Mouse (Mus musculus) embryonic facial prominence, embryonic 11.5 days (tissue): Measurements from ENCODE around the gene Rims3. TPM values are rescaled to one million over a fixed set of nuclear protein-coding genes. Genes with fewer than 3 reads are reported as not detected.
A peak's percentile ranks its signal among the peaks of the same experiment; 100 is the strongest.

Experiments
- ATAC-seq: fragments of 200-750 bp; cut with Nextera tagmentation; replicated peaks from 2 replicates; pipeline ENCODE4 v1.8.0; 2017; ENCODE audit warnings: low read depth; ENCODE audit not compliant: insufficient number of reproducible peaks, low FRiP score, low TSS enrichment
- DNase-seq: peaks from one replicate; pipeline ENCODE4 v3.0.0-alpha.2; 2015; ENCODE audit warnings: low spot score
- H3K27ac ChIP-seq: fragments of 300-500 bp; sonication (generic); replicated peaks from 2 replicates; pipeline ENCODE4 v1.5.1; 2014; ENCODE audit warnings: mild to moderate bottlenecking, low read depth, low read length, control low read depth
- H3K27me3 ChIP-seq: fragments of 300-500 bp; sonication (generic); 2 replicates; pipeline ENCODE4 v1.6.1; 2014; ENCODE audit warnings: mild to moderate bottlenecking, low read length, moderate library complexity, mixed read lengths; ENCODE audit not compliant: control insufficient read depth, insufficient read depth
- H3K36me3 ChIP-seq: fragments of 300-500 bp; sonication (generic); replicated peaks from 2 replicates; pipeline ENCODE4 v1.6.1; 2014; ENCODE audit warnings: low read depth, mild to moderate bottlenecking, low read length, moderate library complexity, mixed read lengths; ENCODE audit not compliant: control insufficient read depth, insufficient read depth
- H3K4me1 ChIP-seq: fragments of 300-500 bp; sonication (generic); 2 replicates; pipeline ENCODE4 v1.6.1; 2014; ENCODE audit warnings: low read length, mixed read lengths; ENCODE audit not compliant: control insufficient read depth, insufficient read depth
- H3K4me2 ChIP-seq: fragments of 300-500 bp; sonication (generic); 2 replicates; pipeline ENCODE4 v1.6.1; 2014; ENCODE audit warnings: low read depth, mild to moderate bottlenecking, control low read depth, low read length, moderate library complexity
- H3K4me3 ChIP-seq: fragments of 300-500 bp; sonication (generic); 2 replicates; pipeline ENCODE4 v1.5.1; 2014; ENCODE audit warnings: low read depth, low read length, control low read depth
- H3K9ac ChIP-seq: fragments of 300-500 bp; sonication (generic); replicated peaks from 2 replicates; pipeline ENCODE4 v1.6.1; 2014; ENCODE audit warnings: mild to moderate bottlenecking, control low read depth, low read length
- H3K9me3 ChIP-seq: fragments of 300-500 bp; sonication (generic); replicated peaks from 2 replicates; pipeline ENCODE4 v1.6.1; 2016; ENCODE audit warnings: mild to moderate bottlenecking, low read length, inconsistent platforms, mixed read lengths; ENCODE audit not compliant: control insufficient read depth
- WGBS: fragments of 180-500 bp; shearing (Covaris S2); extraction: QIAGEN DNeasy Blood & Tissue Kit; methylation state at CpG from one replicate; pipeline ENCODE4 v1.1.7; 2014; 5-methylcytosine and 5-hydroxymethylcytosine counted together
- polyA plus RNA-seq: library from polyadenylated mRNA; unstranded; fragments of >200 nt; fragmentation: Nextera tagmentation; extraction: Ambion mirVana; gene quantifications from 2 replicates; pipeline ENCODE4 v1.2.1, GENCODE M21; 2014

The Rims3 gene
- polyA plus RNA-seq, 1 experiment from 2014 or later = 1.8 TPM

DNA sequence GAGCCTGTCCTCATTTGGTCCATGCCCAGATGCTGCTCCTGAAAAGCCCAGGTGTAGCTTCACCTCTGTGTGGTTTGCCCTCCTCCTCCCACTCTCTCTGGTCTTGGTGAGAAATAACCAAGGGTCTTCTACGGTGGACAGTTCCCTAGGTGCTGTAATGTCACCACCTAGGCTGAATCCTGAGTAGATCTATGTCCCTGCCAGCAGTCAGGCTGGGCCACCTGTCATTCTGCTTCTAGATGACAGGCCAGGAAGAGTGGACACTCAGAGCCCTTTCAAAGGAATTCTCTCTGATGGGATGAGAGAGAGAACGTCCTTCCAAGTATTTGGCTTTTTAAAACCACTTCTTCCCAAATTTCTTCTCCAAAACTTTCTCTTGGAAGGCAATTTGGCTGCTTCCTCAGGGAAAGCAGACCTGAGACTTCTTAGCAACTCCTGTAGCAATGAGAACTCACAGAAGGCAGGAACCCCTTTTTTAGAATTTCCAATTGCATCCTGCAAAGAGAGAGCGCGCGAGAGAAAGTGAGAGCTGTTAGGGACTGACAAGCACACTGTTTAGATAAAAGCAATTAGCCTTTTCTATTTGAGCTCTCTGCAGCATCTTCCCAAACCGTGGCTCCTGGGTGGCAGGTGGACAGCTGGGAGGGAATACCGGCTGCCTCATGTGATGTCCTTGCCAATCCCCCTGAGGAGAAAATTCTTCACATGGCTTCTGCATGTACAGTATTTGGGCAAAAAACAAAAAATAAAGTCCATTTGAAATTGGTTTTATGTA, 41.4 kb downstream of the Rims3 start:
- H3K9ac ChIP-seq = no peak overlapping the region
- ATAC-seq (no peak), DNase-seq (no peak)
- H3K4me2 ChIP-seq = no peak overlapping the region
- no peaks in the 10 kb centered on the region for H3K36me3 ChIP-seq
- no peak overlapping the region for H3K4me3 ChIP-seq
- H3K27ac ChIP-seq = no peak overlapping the region
- H3K9me3 ChIP-seq = no peaks in the 10 kb centered on the region
- no peaks in the 10 kb centered on the region for H3K27me3 ChIP-seq
- WGBS = 78% methylated on average over 7 of the region's 7 CpGs
- H3K4me1 ChIP-seq = no peaks in the 10 kb centered on the region

DNA sequence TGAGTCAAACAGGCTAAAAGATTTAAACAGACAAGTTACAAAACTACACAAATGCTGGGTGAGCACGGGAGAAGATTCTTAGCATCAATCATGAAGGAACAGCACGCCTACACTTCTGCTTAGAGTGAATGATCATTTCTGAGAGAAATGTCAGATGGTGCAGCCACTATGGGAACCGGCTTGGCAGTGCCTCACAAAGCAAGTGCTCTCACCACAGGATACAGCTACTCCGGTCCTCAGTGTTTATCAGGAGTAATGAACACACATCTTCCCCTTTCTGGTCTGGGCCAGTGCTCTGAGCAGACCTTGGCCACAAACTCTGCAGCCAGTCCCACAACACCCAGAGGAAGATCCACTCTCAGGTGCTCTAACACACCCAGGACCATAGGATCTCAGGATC, 49.9 kb downstream of the Rims3 start:
- Histone ChIP-seq H3K9ac (no peak overlapping the region), H3K4me1 (no peaks in the 10 kb centered on the region), H3K27me3 (no peaks in the 10 kb centered on the region), H3K4me2 (no peak overlapping the region), H3K27ac (no peak overlapping the region), H3K4me3 (no peak overlapping the region), H3K36me3 (no peaks in the 10 kb centered on the region), H3K9me3 (no peaks in the 10 kb centered on the region)
- 67% methylated on average over 4 of the region's 4 CpGs for WGBS
- DNase-seq (no peak), ATAC-seq (no peak)

DNA sequence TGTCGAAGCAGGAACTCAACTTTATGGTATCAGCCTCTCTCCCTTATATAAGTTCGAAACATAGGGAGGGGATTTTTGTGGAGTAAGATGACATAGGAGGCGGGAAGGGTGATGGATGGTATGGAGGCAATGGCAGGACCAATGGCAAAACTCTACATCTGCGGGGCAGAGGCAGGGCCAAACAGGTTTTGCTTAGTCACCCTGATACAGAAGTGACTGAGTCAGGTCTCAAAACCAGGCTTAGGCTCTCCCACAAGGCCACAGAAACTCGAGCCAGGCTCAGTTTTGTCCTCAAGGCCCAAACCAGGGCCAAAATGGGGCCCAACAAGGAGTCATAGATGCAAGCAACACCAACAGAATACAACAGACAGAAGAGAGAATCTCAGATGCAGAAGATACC, 51.0 kb downstream of the Rims3 start:
- H3K4me2 ChIP-seq = no peak overlapping the region
- H3K4me1 ChIP-seq = no peaks in the 10 kb centered on the region
- H3K9ac ChIP-seq = no peak overlapping the region
- ATAC-seq = no peak
- H3K27ac ChIP-seq = no peak overlapping the region
- H3K9me3 ChIP-seq = no peaks in the 10 kb centered on the region
- H3K4me3 ChIP-seq = no peak overlapping the region
- H3K36me3 ChIP-seq = no peaks in the 10 kb centered on the region
- H3K27me3 ChIP-seq = no peaks in the 10 kb centered on the region
- 70% methylated on average over 5 of the region's 5 CpGs for WGBS
- DNase-seq = no peak

DNA sequence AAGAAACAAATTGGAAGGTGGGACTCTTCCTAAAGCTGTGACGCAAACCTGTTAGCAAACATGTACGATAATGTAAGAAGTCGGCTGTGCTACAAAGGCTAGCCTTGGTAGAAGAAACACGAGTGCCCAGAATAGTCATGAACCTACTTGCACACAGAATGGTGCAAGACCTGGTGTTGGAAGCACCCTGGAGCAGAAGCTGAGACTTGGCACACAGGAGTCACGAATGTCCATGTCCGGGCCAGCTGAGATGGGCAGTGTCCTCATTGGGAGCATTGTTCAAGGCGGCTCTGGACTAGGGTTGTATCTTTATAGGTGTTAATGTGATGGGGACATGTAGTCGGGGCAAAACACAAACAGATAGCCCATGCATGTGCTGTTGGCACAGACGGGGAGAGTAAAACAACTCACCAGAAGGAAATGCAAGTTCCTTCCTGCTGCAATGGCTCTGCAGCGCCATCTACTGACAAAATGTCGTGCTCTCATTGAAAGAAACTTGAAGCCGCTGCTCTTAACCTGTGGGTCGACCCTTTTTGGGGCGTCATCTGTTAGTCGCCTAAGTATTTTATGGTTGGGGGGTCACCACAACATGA, 55.0 kb downstream of the Rims3 start:
- Histone ChIP-seq H3K4me3 (no peak overlapping the region), H3K36me3 (no peaks in the 10 kb centered on the region), H3K27me3 (no peaks in the 10 kb centered on the region), H3K9me3 (no peaks in the 10 kb centered on the region), H3K4me2 (no peak overlapping the region), H3K4me1 (no peaks in the 10 kb centered on the region), H3K9ac (no peak overlapping the region), H3K27ac (no peak overlapping the region)
- peak; percentile 87 for DNase-seq
- 32% methylated on average over 15 of the region's 15 CpGs for WGBS
- peak; percentile 56; the same call in 1 of the 2 replicates for ATAC-seq

DNA sequence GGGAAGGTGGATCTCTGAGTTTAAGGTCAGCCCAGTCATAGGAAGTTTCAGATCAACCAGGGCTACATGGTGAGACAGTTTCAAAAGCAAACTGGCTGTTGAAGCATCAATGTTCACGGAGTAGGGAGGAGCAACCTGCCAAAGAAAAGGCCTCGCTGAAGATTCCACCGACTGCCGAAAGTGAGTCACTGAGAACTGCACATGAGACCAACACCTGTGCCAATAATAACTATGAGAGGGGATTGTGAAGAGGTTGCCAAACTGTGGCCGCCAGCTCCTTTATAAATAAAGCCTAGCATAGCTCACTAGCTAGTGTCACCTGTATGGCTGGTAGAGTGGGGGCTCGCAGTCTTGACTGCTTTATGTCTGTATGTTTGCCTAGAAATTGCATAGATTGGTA, 56.5 kb downstream of the Rims3 start:
- no peak overlapping the region for H3K27ac ChIP-seq
- no peaks in the 10 kb centered on the region for H3K27me3 ChIP-seq
- ATAC-seq (no peak), DNase-seq (no peak)
- no peaks in the 10 kb centered on the region for H3K9me3 ChIP-seq
- H3K36me3 ChIP-seq = no peaks in the 10 kb centered on the region
- H3K9ac ChIP-seq = no peak overlapping the region
- no peaks in the 10 kb centered on the region for H3K4me1 ChIP-seq
- H3K4me3 ChIP-seq = no peak overlapping the region
- 87% methylated on average over 6 of the region's 6 CpGs for WGBS
- H3K4me2 ChIP-seq = no peak overlapping the region

DNA sequence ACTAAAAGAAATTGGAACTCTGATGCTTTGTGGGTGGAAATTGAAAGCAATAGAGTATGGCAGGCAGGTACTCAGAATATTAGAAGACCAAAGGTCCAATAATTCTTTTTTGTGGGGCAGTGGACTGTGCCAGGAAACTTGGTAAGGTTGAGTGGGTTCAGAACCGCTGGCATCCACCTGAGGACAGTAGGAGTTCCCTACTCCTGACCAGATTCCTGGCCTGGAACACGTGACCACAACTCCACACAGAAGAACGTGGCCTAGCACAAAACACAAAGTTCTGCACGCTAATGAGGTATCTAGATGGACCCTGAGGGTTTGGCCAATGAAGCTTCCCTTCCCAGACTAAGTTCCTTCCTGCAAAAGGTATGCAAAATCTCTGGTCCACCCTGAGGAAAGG, 58.2 kb downstream of the Rims3 start:
- DNase-seq (no peak), ATAC-seq (no peak)
- H3K4me1 ChIP-seq = no peaks in the 10 kb centered on the region
- no peak overlapping the region for H3K4me3 ChIP-seq
- no peak overlapping the region for H3K4me2 ChIP-seq
- no peaks in the 10 kb centered on the region for H3K9me3 ChIP-seq
- H3K27me3 ChIP-seq = no peaks in the 10 kb centered on the region
- H3K27ac ChIP-seq = no peak overlapping the region
- no peaks in the 10 kb centered on the region for H3K36me3 ChIP-seq
- WGBS = 48% methylated on average over 4 of the region's 4 CpGs
- H3K9ac ChIP-seq = no peak overlapping the region

DNA sequence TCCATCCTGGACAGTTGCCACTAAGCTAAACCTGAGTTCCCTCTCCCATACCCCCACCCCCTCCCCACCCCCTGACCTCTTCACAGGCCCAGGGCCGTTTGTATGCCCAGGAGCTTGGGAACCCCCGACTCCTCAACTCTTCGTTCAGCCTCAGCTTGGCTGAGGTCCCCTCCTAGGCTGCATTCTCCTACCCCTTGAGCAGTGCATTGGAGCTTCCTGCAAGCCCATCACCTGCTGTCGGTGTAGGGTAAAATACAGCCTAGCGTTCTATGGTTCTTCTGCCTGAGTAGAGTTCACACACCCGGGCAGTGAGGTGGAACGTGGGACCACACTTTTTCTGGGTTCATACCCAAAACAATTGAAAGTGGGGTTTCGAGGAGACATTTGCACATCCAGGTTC, 58.8 kb downstream of the Rims3 start:
- no peak for DNase-seq
- H3K4me2 ChIP-seq = no peak overlapping the region

DNA sequence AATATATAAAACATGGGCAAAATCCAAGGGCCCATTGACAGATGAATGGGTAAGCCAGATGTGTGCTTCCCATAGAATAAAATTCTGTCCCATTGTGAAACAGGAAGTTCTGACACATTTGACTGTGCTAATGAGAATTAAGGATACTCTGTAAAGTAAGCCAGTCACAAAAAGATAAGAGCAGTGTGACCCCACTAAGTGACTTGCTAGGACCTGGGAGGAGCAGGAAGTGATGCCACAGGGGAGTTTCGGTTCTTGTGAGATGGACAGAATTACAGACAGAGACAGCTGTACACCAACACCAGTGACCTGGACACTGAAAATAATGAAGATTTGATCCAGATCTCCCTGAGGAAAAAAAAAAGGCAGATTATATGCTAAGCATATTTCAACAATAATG, 59.2 kb downstream of the Rims3 start:
- H3K9me3 ChIP-seq = no peaks in the 10 kb centered on the region
- no peak overlapping the region for H3K4me3 ChIP-seq
- H3K27me3 ChIP-seq = no peaks in the 10 kb centered on the region
- WGBS = 83% methylated on average over 1 of the region's 1 CpGs
- no peaks in the 10 kb centered on the region for H3K36me3 ChIP-seq
- H3K4me1 ChIP-seq = no peaks in the 10 kb centered on the region
- DNase-seq (no peak), ATAC-seq (no peak)
- H3K27ac ChIP-seq = no peak overlapping the region
- no peak overlapping the region for H3K9ac ChIP-seq
- no peak overlapping the region for H3K4me2 ChIP-seq

More for the DNA sequence above, 58.8 kb downstream of the Rims3 start:
- no peaks in the 10 kb centered on the region for H3K4me1 ChIP-seq
- H3K4me3 ChIP-seq = no peak overlapping the region
- ATAC-seq = no peak
- no peak overlapping the region for H3K9ac ChIP-seq
- no peak overlapping the region for H3K27ac ChIP-seq
- 59% methylated on average over 8 of the region's 8 CpGs for WGBS
- no peaks in the 10 kb centered on the region for H3K9me3 ChIP-seq
- no peaks in the 10 kb centered on the region for H3K27me3 ChIP-seq
- no peaks in the 10 kb centered on the region for H3K36me3 ChIP-seq
